Mouse (Mus musculus): ENCODE results near the gene Phyh. TPM values are rescaled to one million over a fixed set of nuclear protein-coding genes. Genes with fewer than 3 reads are reported as not detected.
A peak's percentile ranks its signal among the peaks of the same experiment; 100 is the strongest.

Gene Phyh
- total RNA-seq (2021) = 100 to 1,000 TPM; 294 to 361 TPM
- polyA plus RNA-seq (2012; rRNA removed) = 117 and 149 TPM in 2 replicates
- long read RNA-seq, transcript Phyh-201 (9 exons, 1,438 nt) = major isoform, 165 of 178 reads
- long read RNA-seq, partial matches to known transcripts = 3 of 178 reads
- long read RNA-seq, other reads (novel, unspliced or antisense) = 10 of 178 reads

- peak; percentile 97 for DNase-seq
Observed at GRCm38 (mm10) chr2:4918860-4919739, at the start of gene Phyh. Phyh (plus strand) TSS chr2:4919019.

DNA sequence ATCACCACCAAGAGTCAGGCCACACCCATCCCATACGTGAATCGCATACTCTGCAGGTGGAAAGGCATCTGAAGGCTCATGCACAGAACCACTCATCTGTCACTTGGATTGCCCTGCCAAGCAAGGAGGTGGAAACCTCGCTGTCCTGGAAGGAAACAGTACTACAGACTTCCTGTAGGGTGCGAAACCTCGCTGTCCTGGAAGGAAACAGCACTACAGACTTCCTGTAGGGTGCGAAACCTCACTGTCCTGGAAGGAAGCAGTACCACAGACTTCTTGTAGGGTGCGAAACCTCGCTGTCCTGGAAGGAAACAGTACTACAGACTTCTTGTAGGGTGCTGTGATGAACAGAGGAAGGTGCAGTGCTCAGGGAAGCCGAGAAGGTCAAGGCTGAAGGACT is 46.1 kb upstream of the Phyh start:
- no peak for DNase-seq

GRCm38 (mm10) chr2:4873331-4873730 is 45.5 kb upstream of the Phyh start:
- DNase-seq = peak; percentile 85

DNA sequence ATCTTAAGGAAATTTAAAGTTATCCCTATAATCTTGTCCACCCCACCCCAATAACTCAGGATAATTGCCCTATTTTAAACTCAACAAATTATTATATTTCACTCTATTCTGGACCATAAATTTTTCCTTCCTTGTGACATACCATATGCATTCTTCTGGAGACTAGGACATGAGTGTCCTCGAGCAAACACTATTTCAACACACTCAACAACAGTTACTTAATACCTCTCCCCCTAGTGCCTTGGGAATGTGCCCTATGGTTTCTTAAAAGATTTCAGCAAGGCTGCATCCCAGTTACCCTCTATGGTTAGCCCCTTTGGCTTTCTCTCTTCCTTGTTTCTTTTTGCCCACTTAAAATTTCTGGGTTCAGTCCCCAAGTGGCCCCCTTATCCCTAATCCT is 43.7 kb upstream of the Phyh start:
- DNase-seq = no peak

GRCm38 (mm10) chr2:4876131-4876530 is 42.7 kb upstream of the Phyh start:
- peak; percentile 54 for DNase-seq

DNA sequence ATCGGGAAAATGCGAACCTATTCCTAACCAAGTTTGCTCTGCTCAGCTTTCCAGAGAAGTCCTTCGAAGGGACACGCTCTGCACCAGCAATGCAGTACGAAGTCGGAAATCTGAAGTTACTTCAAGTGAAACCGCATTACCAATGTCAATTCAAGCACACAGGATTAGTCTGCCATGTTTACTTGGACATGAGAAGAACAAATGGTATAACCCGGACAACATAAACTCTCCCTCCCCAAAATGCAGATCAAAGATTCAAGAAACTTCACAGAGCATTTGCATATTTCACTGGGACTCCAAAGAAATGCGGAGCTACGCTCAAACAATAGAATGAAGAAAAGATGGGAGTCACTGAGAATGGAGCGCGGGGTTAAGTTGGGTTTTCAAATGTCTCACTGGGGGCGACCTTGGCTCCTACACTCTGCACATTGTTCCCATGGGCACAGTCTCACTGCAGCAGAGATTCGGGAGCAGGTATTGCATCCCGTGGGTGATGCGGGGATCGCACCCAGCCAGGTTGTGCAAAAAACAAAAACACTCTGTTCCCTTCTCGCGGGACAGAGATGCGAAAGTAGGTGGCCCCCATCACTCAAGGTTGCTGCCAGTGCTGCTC is 38.0 kb upstream of the Phyh start:
- DNase-seq = peak; percentile 56

DNA sequence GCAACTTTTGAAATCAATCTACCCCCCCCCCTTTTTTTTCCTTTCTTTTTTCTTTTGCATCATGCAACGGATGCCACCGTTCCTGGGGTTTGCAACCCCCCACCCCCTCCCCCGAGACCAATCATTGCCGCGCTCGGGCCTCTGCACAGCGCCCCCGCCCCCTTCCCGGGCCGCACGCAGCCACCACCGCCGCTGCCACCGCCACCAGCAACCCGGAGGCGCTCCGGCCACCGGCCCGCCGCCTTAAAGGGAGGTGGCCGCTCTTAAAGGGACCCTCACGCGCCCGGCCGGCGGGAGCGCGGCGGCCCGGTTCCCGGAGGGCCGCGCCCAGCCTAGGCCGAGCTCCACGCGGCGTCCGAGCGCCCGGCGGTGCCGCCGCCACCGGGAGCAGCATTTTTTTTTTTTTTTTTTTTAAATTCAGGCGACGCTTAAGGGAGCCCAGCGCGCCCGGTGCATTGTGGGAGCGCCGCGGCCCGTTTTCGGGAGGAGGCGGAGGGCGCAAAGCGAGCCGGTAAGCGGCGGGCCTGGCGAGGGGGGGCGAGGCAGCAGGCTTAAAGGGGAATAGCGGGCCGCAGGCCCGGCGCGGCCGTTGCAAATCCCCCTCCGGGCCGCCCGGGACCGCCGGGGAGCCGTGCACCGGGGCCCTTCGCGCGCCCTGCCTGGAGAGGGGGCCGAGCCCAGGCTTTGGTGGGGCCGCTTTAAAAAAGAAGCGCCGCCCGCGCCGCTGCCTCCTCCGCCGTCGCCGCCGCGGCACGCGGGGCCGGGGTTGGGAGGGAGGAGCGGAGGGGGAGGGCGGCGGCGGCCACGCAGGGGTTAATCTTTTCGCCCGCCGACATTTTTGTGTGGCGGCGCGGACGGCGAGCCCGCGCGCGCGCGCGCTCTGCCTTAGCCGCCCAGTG is 37.2 kb upstream of the Phyh start, which contains the start of gene Sephs1:
Sephs1 (plus strand) TSS at position 215 of the 899 bp plus-strand sequence.
- DNase-seq = peak; percentile 91

- DNase-seq = no peak
Observed at GRCm38 (mm10) chr2:4882249-4882791, 36.5 kb upstream of the Phyh start.

- no peak for DNase-seq
Observed at GRCm38 (mm10) chr2:4883009-4883704, 35.7 kb upstream of the Phyh start.

GRCm38 (mm10) chr2:4886896-4887295 is 31.9 kb upstream of the Phyh start:
- DNase-seq = no peak

GRCm38 (mm10) chr2:4895598-4895997 is 23.2 kb upstream of the Phyh start:
- DNase-seq = no peak

DNA sequence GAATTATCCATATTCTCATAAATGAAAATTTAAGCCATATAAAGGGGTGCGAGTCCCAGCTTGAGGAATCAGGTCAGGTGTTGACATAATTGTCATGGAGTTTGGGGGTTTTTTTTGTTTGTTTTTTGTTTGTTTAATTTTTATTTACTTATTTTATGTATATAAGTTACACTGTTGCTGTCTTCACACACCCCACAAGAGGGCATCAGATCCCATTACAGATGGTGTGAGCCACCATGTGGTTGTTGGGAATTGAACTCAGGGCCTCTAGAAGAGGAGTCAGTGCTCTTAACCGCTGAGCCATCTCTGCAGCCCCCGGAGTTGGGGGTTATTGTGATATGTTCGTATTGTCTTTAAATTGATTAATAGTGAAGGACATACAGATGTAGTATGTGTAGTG is 21.8 kb upstream of the Phyh start:
- no peak for DNase-seq

DNA sequence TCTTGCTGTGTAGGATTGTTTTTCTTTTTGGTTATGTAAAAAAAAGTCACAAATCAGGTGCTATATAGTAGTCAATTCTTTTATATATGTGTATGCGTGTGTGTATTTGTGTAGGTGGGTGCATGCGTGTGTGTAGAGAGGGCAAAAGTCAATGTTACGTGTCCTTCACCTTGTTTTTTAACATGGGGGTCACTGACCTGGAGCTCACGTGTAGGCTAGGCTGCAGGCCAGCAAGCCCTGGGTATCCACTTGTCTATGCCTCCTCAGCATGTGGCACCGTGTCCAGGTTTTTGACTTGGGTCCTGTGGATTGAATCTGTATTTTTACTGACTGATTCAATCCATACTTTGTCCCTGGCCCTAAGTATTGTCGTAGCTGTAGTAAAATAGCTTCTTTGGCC is 18.2 kb upstream of the Phyh start:
- DNase-seq = no peak

DNA sequence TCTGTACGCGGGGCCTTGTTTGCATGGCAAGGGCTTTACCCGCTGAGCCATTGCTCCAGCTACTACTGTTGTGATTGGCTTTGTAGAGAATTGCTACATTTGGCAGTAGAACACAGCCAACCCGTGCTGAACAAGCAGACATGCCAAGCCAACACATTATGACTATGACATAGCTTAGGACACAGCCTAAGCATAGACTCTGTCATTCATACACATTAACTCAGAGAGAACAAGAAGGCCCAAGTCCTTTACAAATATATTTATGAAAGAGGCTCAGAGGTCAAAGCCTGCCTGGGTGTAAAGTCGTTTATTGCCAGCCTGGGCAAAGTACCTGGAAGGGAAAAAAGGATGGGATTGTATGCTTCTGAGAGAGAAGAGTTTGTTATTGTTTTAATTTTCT is 16.5 kb upstream of the Phyh start:
- no peak for DNase-seq

DNA sequence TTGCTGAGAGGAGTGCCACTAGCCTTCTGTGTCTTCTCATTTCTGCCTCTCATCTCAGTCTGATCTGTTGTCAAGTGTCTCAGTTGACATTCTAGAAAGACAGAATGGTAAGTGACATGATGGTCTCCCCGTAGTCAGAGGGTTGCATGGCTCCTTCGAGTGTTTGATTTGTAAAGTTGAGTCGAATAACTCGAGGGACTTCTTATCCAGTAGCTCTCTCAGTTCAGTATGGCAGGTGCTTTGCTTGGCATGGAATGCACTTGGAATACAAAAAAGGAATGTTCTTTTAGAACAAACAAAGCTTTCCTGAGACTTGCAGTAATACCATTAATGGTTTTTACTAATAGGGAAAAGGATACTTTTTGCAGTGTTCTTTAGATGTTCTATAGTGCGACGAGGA is 11.7 kb upstream of the Phyh start:
- DNase-seq = no peak

DNA sequence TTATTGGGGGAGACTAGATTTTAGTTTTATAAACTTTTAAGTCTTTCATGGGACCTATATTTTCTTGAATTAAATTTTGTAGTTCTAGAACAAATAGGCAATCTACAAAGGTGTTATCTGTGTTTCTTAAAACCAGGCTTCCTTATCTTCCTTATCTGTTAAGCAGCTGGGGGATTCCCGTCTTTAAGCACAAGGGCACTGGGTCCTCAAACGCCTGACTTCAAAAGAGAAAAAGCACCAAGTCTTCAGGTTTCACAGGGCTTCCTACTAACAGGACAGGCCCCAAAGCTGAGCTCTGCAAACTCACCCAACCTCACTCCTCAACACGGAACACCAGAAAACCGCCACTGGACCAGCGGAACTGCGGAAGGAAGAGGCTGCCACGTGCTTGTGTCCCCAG is 10.9 kb upstream of the Phyh start:
- DNase-seq = no peak

GRCm38 (mm10) chr2:4908771-4909315 is 10.0 kb upstream of the Phyh start:
- no peak for DNase-seq

GRCm38 (mm10) chr2:4909909-4910308 is 8.9 kb upstream of the Phyh start:
- no peak for DNase-seq

- no peak for DNase-seq
Observed at GRCm38 (mm10) chr2:4910521-4910920, 8.3 kb upstream of the Phyh start.

- DNase-seq = no peak
Observed at GRCm38 (mm10) chr2:4913949-4914348, 4.9 kb upstream of the Phyh start.

DNA sequence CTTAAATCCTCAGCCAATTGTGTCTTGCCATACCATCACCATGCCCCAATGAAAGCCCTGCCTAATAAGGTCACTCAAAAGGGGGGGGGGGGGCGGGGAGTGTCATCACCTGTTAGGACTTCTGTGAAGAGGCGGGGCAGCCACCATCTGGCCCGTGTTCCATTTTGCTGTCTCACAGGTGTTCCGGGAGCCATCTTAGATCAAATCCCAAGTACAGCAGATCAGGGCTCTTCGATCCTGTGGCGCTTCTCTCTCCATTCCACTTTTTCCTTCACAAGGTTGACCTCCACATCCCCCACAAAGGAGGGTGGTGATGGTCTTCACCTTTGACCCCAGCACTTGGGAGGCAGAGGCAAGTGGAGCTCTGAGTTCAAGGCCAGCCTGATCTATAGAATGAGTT is 2.8 kb upstream of the Phyh start:
- no peak for DNase-seq
